Mouse (Mus musculus): ENCODE results near the gene Clec10a.

Gene Clec10a

DNA sequence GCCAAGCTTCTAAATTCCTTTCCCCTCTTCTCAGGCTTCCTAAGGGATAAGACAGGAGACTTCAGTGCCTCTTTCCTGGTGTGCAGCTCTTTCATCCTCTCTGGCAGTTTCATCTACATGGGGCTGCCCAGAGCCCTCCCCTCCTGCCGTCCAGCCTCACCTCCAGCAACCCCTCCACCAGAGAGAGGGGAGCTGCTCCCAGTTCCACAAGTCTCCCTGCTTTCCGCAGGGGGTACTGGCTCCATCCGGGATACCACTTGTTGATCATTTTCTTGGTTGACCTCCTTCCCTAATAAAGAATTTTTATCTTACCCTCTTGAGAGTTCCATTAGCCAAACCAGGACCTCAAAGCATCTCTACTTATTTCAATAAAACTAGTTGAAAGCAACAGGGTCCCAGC is 60.1 kb downstream of the Clec10a start:
- no peak for DNase-seq (ENCODE audit: low spot score)

DNA sequence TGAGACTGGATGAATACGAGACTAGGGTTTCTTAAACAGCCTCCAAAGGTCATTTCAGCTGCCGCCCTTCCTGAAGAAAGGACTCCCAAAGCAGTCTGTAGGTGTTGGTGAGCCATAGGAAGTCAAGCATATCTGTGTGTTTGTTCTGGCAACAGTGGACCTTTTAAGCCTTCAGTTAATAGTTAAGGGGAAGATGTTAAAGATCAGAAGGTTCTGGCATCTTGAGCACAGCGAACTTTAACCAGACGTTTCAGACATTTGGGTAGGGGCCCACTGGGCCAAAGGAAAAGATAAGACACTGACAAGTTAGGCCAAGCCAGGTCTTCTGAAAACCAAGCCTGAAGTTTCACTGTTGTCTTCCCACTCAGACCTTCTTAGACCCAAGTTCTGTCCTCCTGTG is 62.0 kb downstream of the Clec10a start:
- DNase-seq (ENCODE audit: low spot score) = no peak

DNA sequence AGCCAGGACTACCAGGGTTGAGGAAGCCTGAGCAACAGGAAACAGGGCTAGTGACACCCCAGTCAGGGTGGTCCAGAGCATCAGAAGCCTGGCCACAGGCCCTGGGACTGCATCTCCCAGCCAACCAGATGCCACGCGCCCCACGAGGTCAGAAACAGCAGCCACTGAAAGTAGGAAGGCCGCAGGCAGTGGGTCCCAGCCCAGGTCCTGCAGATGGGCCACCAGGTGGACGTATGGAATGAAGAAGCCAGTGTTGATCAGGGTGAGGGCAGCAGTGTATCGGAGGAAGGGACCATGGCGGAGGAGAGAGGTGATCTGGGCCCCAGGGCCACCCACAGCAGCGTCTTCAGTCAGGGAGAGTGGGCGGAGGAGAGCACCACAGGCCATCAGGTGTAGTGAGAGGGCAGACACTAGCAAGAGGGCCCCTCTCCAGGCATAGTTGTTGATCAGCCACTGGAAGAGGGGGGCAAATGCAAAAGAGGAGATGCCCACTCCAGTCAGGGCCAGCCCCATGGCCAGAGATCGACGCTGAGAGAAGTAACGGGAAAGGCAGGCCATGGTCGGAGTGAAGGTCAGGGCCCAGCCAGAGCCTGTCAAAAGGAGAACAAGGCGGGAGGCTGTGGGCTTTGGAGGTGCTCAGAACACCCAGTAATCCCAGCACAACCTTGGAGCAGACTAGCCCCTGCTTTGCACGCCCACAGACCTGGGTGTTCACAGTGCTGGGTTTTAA is 62.9 kb downstream of the Clec10a start:
- DNase-seq (ENCODE audit: low spot score) = no peak

DNA sequence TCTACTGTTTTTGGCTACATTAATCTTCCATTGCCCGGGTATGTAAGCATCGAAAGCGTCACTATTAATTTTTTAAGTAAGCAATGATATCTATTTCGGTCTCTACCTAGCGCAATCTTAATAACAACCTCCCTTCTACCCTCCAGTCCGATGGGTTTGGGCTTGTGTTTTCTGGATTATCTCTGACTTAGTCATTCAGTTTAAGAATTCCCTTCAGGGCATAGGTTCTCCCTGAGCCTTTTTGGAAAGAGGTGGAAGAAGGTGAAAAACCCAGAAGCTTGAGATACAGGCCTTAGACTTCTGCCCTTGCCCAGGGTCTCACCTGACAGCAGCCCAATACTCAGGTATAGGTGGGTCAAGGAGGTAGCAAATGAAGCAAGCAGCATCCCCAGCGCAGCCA is 63.9 kb downstream of the Clec10a start:
- no peak for DNase-seq (ENCODE audit: low spot score)

DNA sequence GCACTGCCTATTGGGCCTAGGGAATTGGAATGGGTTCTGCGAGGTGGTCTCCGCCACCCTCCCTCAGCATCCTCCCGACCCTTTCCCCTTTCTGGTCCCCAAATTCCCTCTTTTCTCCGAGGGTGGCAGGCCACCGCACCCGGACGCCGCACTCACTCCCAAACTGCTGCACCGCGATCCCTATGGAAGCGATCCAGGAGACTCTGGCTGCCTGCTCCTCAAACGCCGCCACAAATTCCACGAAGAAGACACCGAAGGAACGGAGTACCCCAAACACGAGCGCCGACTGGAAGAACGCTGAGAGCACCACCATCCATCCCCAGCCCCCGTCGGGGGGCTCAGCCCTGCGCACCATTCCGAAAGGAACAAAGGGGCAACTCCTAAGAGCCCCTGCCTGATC is 64.3 kb downstream of the Clec10a start:
- no peak for DNase-seq (ENCODE audit: low spot score)

Measured in testis, postnatal 10 days (tissue).